26 mouse cellular contexts compared by ENCODE assay signal in genomic region chr6:23272542-23272941, GRCm38 (mm10). TPM values are rescaled to one million over a fixed set of nuclear protein-coding genes. Genes with fewer than 3 reads are reported as not detected.
DNase-seq lines count a peak whose midpoint lies in the region; ATAC-seq lines count a peak whose summit lies in the region.
"Had no signal": no experiment of that assay in that cellular context is flagged by ENCODE, and none has a peak within 500 bp of the region (broad histone marks: within the 10 kb centered on the region; RNA-seq: fewer than 3 reads in every experiment).

No protein-coding gene starts in this region.

- no peak for DNase-seq in embryonic facial prominence, embryonic 10.5 days (ENCODE audit: low spot score)
- no peak for DNase-seq in midbrain, embryonic 10.5 days (ENCODE audit: low spot score)
- DNase-seq in midbrain, embryonic 14.5 days = no peak
- DNase-seq in neural tube, embryonic 10.5 days (ENCODE audit: extremely low spot score, low spot score) = no peak
- no peak for DNase-seq in thymus, adult 18-20 months
- DNase-seq in right cerebral cortex, postnatal 10 days (ENCODE audit: low spot score in 2 of 2) = no peak
- DNase-seq: adrenal gland, adult 8-10 months; cerebellum, adult 8-10 months; cerebellum, postnatal 25 days; heart, postnatal 10 days; kidney, adult 18-20 months; kidney, postnatal 25 days had no signal

- H3K4me1 ChIP-seq in embryonic facial prominence, embryonic 13.5 days = 0 out of 2 replicates have a peak, but pooled peaks cover 3% of the 10 kb centered on the region
- H3K4me1 ChIP-seq in embryonic facial prominence, embryonic 10.5 days = peaks cover 10% of the 10 kb centered on the region; the same call in 1 of the 2 replicates
- H3K4me1 ChIP-seq in midbrain, embryonic 10.5 days = peaks cover 29% of the 10 kb centered on the region
- H3K4me1 ChIP-seq in midbrain, embryonic 14.5 days (ENCODE audit: control insufficient read depth, insufficient read depth, low read length) = peaks cover 9% of the 10 kb centered on the region; the same call in 1 of the 2 replicates
- H3K4me1 ChIP-seq in neural tube, embryonic 12.5 days = peaks cover 12% of the 10 kb centered on the region
- H3K4me1 ChIP-seq: heart, embryonic 13.5 days; kidney, embryonic 15.5 days; lung, embryonic 15.5 days had no signal

- H3K4me2 ChIP-seq in embryonic facial prominence, embryonic 13.5 days = 0 out of 2 replicates have a peak overlapping the region, but pooled peaks have one; percentile 18
- H3K4me2 ChIP-seq in midbrain, embryonic 14.5 days (ENCODE audit: low read length) = no peak overlapping the region
- H3K4me2 ChIP-seq in neural tube, embryonic 12.5 days (replicated peaks) = peak overlapping the region; percentile 31
- H3K4me2 ChIP-seq: heart, embryonic 13.5 days; kidney, embryonic 15.5 days; liver, embryonic 11.5 days; lung, embryonic 15.5 days had no signal

- peaks cover 44% of the 10 kb centered on the region for H3K27me3 ChIP-seq in embryonic facial prominence, embryonic 13.5 days
- peaks cover 82% of the 10 kb centered on the region for H3K27me3 ChIP-seq in embryonic facial prominence, embryonic 10.5 days (replicated peaks; ENCODE audit: low read depth, poor library complexity, severe bottlenecking)
- H3K27me3 ChIP-seq in midbrain, embryonic 10.5 days (ENCODE audit: low read depth, poor library complexity, severe bottlenecking) = peaks cover 100% of the 10 kb centered on the region
- peaks cover 93% of the 10 kb centered on the region for H3K27me3 ChIP-seq in midbrain, embryonic 14.5 days (ENCODE audit: control insufficient read depth, insufficient read depth, low read length)
- peaks cover 14% of the 10 kb centered on the region for H3K27me3 ChIP-seq in neural tube, embryonic 12.5 days (replicated peaks)

- H3K27ac ChIP-seq in embryonic facial prominence, embryonic 13.5 days = no peak overlapping the region
- H3K27ac ChIP-seq in embryonic facial prominence, embryonic 10.5 days (replicated peaks) = no peak overlapping the region
- 0 out of 2 replicates have a peak overlapping the region, but pooled peaks have one; percentile 13 for H3K27ac ChIP-seq in midbrain, embryonic 10.5 days (replicated peaks)
- H3K27ac ChIP-seq in midbrain, embryonic 14.5 days (replicated peaks; ENCODE audit: low read depth, low read length) = no peak overlapping the region
- no peak overlapping the region for H3K27ac ChIP-seq in neural tube, embryonic 12.5 days
- H3K27ac ChIP-seq: heart, embryonic 13.5 days; kidney, embryonic 15.5 days; limb, embryonic 13.5 days; lung, embryonic 15.5 days had no signal

- no peak overlapping the region for H3K9ac ChIP-seq in embryonic facial prominence, embryonic 13.5 days
- no peak overlapping the region for H3K9ac ChIP-seq in midbrain, embryonic 14.5 days (replicated peaks; ENCODE audit: low read length)
- no peak overlapping the region for H3K9ac ChIP-seq in neural tube, embryonic 12.5 days
- H3K9ac ChIP-seq: heart, embryonic 13.5 days; kidney, embryonic 15.5 days; limb, embryonic 13.5 days; lung, embryonic 15.5 days had no signal

- no peak overlapping the region for H3K4me3 ChIP-seq in embryonic facial prominence, embryonic 13.5 days
- H3K4me3 ChIP-seq in embryonic facial prominence, embryonic 10.5 days = no peak overlapping the region
- peak overlapping the region; percentile 26 for H3K4me3 ChIP-seq in midbrain, embryonic 10.5 days
- no peak overlapping the region for H3K4me3 ChIP-seq in midbrain, embryonic 14.5 days (replicated peaks; ENCODE audit: low read depth, low read length)
- no peak overlapping the region for H3K4me3 ChIP-seq in neural tube, embryonic 12.5 days
- H3K4me3 ChIP-seq: heart, embryonic 13.5 days; kidney, embryonic 15.5 days; limb, embryonic 13.5 days; lung, embryonic 15.5 days had no signal

- H3K36me3 ChIP-seq in embryonic facial prominence, embryonic 13.5 days = no peaks in the 10 kb centered on the region
- no peaks in the 10 kb centered on the region for H3K36me3 ChIP-seq in embryonic facial prominence, embryonic 10.5 days (replicated peaks)
- H3K36me3 ChIP-seq in midbrain, embryonic 10.5 days = no peaks in the 10 kb centered on the region
- no peaks in the 10 kb centered on the region for H3K36me3 ChIP-seq in midbrain, embryonic 14.5 days (ENCODE audit: control insufficient read depth, insufficient read depth, low read length)
- no peaks in the 10 kb centered on the region for H3K36me3 ChIP-seq in neural tube, embryonic 12.5 days
- H3K36me3 ChIP-seq: G1E; heart, embryonic 13.5 days; kidney, embryonic 15.5 days; limb, embryonic 13.5 days; lung, embryonic 15.5 days had no signal

- no peak for ATAC-seq in embryonic facial prominence, embryonic 13.5 days (ENCODE audit: insufficient number of reproducible peaks, insufficient read depth, low FRiP score, low TSS enrichment, low read depth)
- ATAC-seq in midbrain, embryonic 14.5 days (ENCODE audit: low FRiP score, low TSS enrichment) = no peak
- ATAC-seq in neural tube, embryonic 12.5 days (ENCODE audit: low FRiP score, low read depth) = peak; percentile 11; the same call in 1 of the 2 replicates
- ATAC-seq: inflammation-experienced regulatory T-cells, adult 6 months had no signal

- 12% methylated on average over 7 of the region's 7 CpGs for WGBS in embryonic facial prominence, embryonic 13.5 days
- 15% methylated on average over 7 of the region's 7 CpGs for WGBS in embryonic facial prominence, embryonic 10.5 days
- WGBS in midbrain, embryonic 10.5 days = 11% methylated on average over 7 of the region's 7 CpGs
- 1% methylated on average over 7 of the region's 7 CpGs for WGBS in midbrain, embryonic 14.5 days
- 5% methylated on average over 7 of the region's 7 CpGs for WGBS in neural tube, embryonic 12.5 days

- no peaks in the 10 kb centered on the region for H3K9me3 ChIP-seq in embryonic facial prominence, embryonic 13.5 days
- no peaks in the 10 kb centered on the region for H3K9me3 ChIP-seq in embryonic facial prominence, embryonic 10.5 days
- H3K9me3 ChIP-seq in midbrain, embryonic 10.5 days (replicated peaks) = no peaks in the 10 kb centered on the region
- no peaks in the 10 kb centered on the region for H3K9me3 ChIP-seq in midbrain, embryonic 14.5 days (ENCODE audit: control insufficient read depth, low read length)
- H3K9me3 ChIP-seq in neural tube, embryonic 12.5 days = no peaks in the 10 kb centered on the region
- H3K9me3 ChIP-seq: G1E; heart, embryonic 13.5 days; kidney, embryonic 15.5 days; limb, embryonic 13.5 days; lung, embryonic 15.5 days had no signal

RNA-seq across cellular contexts. Expression of gene Fezf1, which starts 24.4 kb away (rescaled TPM):
- polyA plus RNA-seq in embryonic facial prominence, embryonic 13.5 days (2015; fragmentation: Nextera tagmentation; extraction: Ambion mirVana) = 9.3 and 19.0 TPM in 2 replicates
- polyA plus RNA-seq in embryonic facial prominence, embryonic 10.5 days (2016; fragmentation: Nextera tagmentation; extraction: Ambion mirVana) = 6.1 and 7.2 TPM in 2 replicates
- polyA plus RNA-seq in midbrain, embryonic 10.5 days (2016; fragmentation: Nextera tagmentation; extraction: Ambion mirVana) = 4.4 and 6.4 TPM in 2 replicates
- polyA plus RNA-seq in midbrain, embryonic 14.5 days (2014; fragmentation: Nextera tagmentation; extraction: Ambion mirVana) = not detected in 2 replicates
- polyA plus RNA-seq in neural tube, embryonic 12.5 days (2016; fragmentation: Nextera tagmentation; extraction: Ambion mirVana) = not detected in 2 replicates
- polyA plus RNA-seq: C2C12; G1E; gonadal fat pad, adult 2 months; heart, embryonic 13.5 days; inflammation-experienced regulatory T-cells, adult 6 months; kidney, embryonic 15.5 days; limb, embryonic 13.5 days; liver, embryonic 11.5 days; liver, embryonic 16.5 days; lung, embryonic 15.5 days; small intestine, adult 2 months; stomach, embryonic 14.5 days had no signal
